Mouse (Mus musculus): Measurements from ENCODE around the gene Angptl1. TPM values are rescaled to one million over a fixed set of nuclear protein-coding genes. Genes with fewer than 3 reads are reported as not detected.

Angptl1 gene
- polyA plus RNA-seq, 1 experiment from 2014 or later: 14.0 TPM

GRCm38 (mm10) chr1:156870616-156871015, 32.3 kb downstream of the Angptl1 start:
- Histone ChIP-seq H3K9me3 (no peaks in the 10 kb centered on the region), H3K4me1 (replicated peaks) (no peaks in the 10 kb centered on the region), H3K27ac (no peak overlapping the region), H3K27me3 (no peaks in the 10 kb centered on the region), H3K9ac (replicated peaks) (no peak overlapping the region), H3K4me3 (replicated peaks) (no peak overlapping the region), H3K4me2 (no peak overlapping the region), H3K36me3 (peaks cover 25% of the 10 kb centered on the region)
- 86% methylated on average over 4 of the region's 4 CpGs for WGBS
- ATAC-seq (ENCODE audit: insufficient number of reproducible peaks, insufficient read depth, low FRiP score, low TSS enrichment, low read depth): no peak

GRCm38 (mm10) chr1:156884782-156885181, 46.4 kb downstream of the Angptl1 start:
- no peaks in the 10 kb centered on the region for H3K9me3 ChIP-seq
- H3K36me3 ChIP-seq: peaks cover 45% of the 10 kb centered on the region
- H3K4me3 ChIP-seq (replicated peaks): no peak overlapping the region
- no peak for ATAC-seq (ENCODE audit: insufficient number of reproducible peaks, insufficient read depth, low FRiP score, low TSS enrichment, low read depth)
- no peaks in the 10 kb centered on the region for H3K4me1 ChIP-seq (replicated peaks)
- H3K9ac ChIP-seq (replicated peaks): no peak overlapping the region
- H3K27ac ChIP-seq: no peak overlapping the region
- H3K4me2 ChIP-seq: no peak overlapping the region
- 83% methylated on average over 2 of the region's 2 CpGs for WGBS
- H3K27me3 ChIP-seq: no peaks in the 10 kb centered on the region

- H3K27ac ChIP-seq: no peak overlapping the region
- no peak overlapping the region for H3K4me2 ChIP-seq
- no peak overlapping the region for H3K9ac ChIP-seq (replicated peaks)
- H3K27me3 ChIP-seq: no peaks in the 10 kb centered on the region
- H3K4me3 ChIP-seq (replicated peaks): no peak overlapping the region
- H3K4me1 ChIP-seq (replicated peaks): no peaks in the 10 kb centered on the region
- 92% methylated on average over 2 of the region's 2 CpGs for WGBS
- no peak for ATAC-seq (ENCODE audit: insufficient number of reproducible peaks, insufficient read depth, low FRiP score, low TSS enrichment, low read depth)
- peaks cover 46% of the 10 kb centered on the region for H3K36me3 ChIP-seq
- H3K9me3 ChIP-seq: no peaks in the 10 kb centered on the region
Observed at GRCm38 (mm10) chr1:156885879-156886278, 47.5 kb downstream of the Angptl1 start.

GRCm38 (mm10) chr1:156888830-156889229, 50.5 kb downstream of the Angptl1 start:
- Histone ChIP-seq H3K4me2 (no peak overlapping the region), H3K4me3 (replicated peaks) (no peak overlapping the region), H3K36me3 (peaks cover 28% of the 10 kb centered on the region), H3K27ac (no peak overlapping the region), H3K4me1 (replicated peaks) (no peaks in the 10 kb centered on the region), H3K9ac (replicated peaks) (no peak overlapping the region), H3K27me3 (no peaks in the 10 kb centered on the region), H3K9me3 (no peaks in the 10 kb centered on the region)
- WGBS: 86% methylated on average over 4 of the region's 4 CpGs
- no peak for ATAC-seq (ENCODE audit: insufficient number of reproducible peaks, insufficient read depth, low FRiP score, low TSS enrichment, low read depth)

- H3K4me2 ChIP-seq: no peak overlapping the region
Observed at GRCm38 (mm10) chr1:156891561-156891960, 53.2 kb downstream of the Angptl1 start.

GRCm38 (mm10) chr1:156901689-156902088, 63.3 kb downstream of the Angptl1 start:
- Histone ChIP-seq H3K4me1 (replicated peaks) (0 out of 2 replicates have a peak, but pooled peaks cover 4% of the 10 kb centered on the region), H3K9ac (replicated peaks) (no peak overlapping the region), H3K4me2 (no peak overlapping the region), H3K27ac (no peak overlapping the region), H3K27me3 (no peaks in the 10 kb centered on the region), H3K36me3 (peaks cover 36% of the 10 kb centered on the region), H3K9me3 (no peaks in the 10 kb centered on the region), H3K4me3 (replicated peaks) (no peak overlapping the region)
- ATAC-seq (ENCODE audit: insufficient number of reproducible peaks, insufficient read depth, low FRiP score, low TSS enrichment, low read depth): no peak
- WGBS: 85% methylated on average over 6 of the region's 6 CpGs

More at GRCm38 (mm10) chr1:156891561-156891960, 53.2 kb downstream of the Angptl1 start:
- Histone ChIP-seq H3K4me3 (replicated peaks) (no peak overlapping the region), H3K9ac (replicated peaks) (no peak overlapping the region), H3K27ac (no peak overlapping the region), H3K27me3 (no peaks in the 10 kb centered on the region), H3K36me3 (peaks cover 21% of the 10 kb centered on the region), H3K9me3 (no peaks in the 10 kb centered on the region), H3K4me1 (replicated peaks) (no peaks in the 10 kb centered on the region)
- 91% methylated on average over 4 of the region's 4 CpGs for WGBS
- no peak for ATAC-seq (ENCODE audit: insufficient number of reproducible peaks, insufficient read depth, low FRiP score, low TSS enrichment, low read depth)

- ATAC-seq (ENCODE audit: insufficient number of reproducible peaks, insufficient read depth, low FRiP score, low TSS enrichment, low read depth): no peak
- WGBS: 91% methylated on average over 3 of the region's 3 CpGs
- H3K27me3 ChIP-seq: no peaks in the 10 kb centered on the region
- H3K9ac ChIP-seq (replicated peaks): no peak overlapping the region
- H3K4me3 ChIP-seq (replicated peaks): no peak overlapping the region
- peaks cover 34% of the 10 kb centered on the region for H3K36me3 ChIP-seq
- no peaks in the 10 kb centered on the region for H3K9me3 ChIP-seq
- H3K4me1 ChIP-seq (replicated peaks): no peaks in the 10 kb centered on the region
- H3K4me2 ChIP-seq: no peak overlapping the region
- H3K27ac ChIP-seq: no peak overlapping the region
Observed at GRCm38 (mm10) chr1:156903899-156904298, 65.5 kb downstream of the Angptl1 start.

GRCm38 (mm10) chr1:156905660-156906059, 67.3 kb downstream of the Angptl1 start:
- Histone ChIP-seq H3K9ac (replicated peaks) (no peak overlapping the region), H3K4me2 (no peak overlapping the region), H3K9me3 (no peaks in the 10 kb centered on the region), H3K36me3 (peaks cover 25% of the 10 kb centered on the region), H3K4me1 (replicated peaks) (no peaks in the 10 kb centered on the region), H3K27ac (no peak overlapping the region), H3K4me3 (replicated peaks) (no peak overlapping the region), H3K27me3 (no peaks in the 10 kb centered on the region)
- 86% methylated on average over 2 of the region's 2 CpGs for WGBS
- ATAC-seq (ENCODE audit: insufficient number of reproducible peaks, insufficient read depth, low FRiP score, low TSS enrichment, low read depth): no peak

GRCm38 (mm10) chr1:156909265-156909664, 70.9 kb downstream of the Angptl1 start:
- ATAC-seq (ENCODE audit: insufficient number of reproducible peaks, insufficient read depth, low FRiP score, low TSS enrichment, low read depth): no peak
- Histone ChIP-seq H3K9me3 (no peaks in the 10 kb centered on the region), H3K27me3 (no peaks in the 10 kb centered on the region), H3K4me3 (replicated peaks) (no peak overlapping the region), H3K27ac (no peak overlapping the region), H3K4me2 (no peak overlapping the region), H3K36me3 (peaks cover 20% of the 10 kb centered on the region), H3K4me1 (replicated peaks) (peaks cover 3% of the 10 kb centered on the region; the same call in 1 of the 2 replicates), H3K9ac (replicated peaks) (no peak overlapping the region)
- 94% methylated on average over 4 of the region's 4 CpGs for WGBS

- no peaks in the 10 kb centered on the region for H3K27me3 ChIP-seq
- peaks cover 3% of the 10 kb centered on the region; the same call in 1 of the 2 replicates for H3K4me1 ChIP-seq (replicated peaks)
- peaks cover 20% of the 10 kb centered on the region for H3K36me3 ChIP-seq
- H3K4me2 ChIP-seq: no peak overlapping the region
- no peaks in the 10 kb centered on the region for H3K9me3 ChIP-seq
- no peak overlapping the region for H3K27ac ChIP-seq
- no peak overlapping the region for H3K9ac ChIP-seq (replicated peaks)
- H3K4me3 ChIP-seq (replicated peaks): no peak overlapping the region
- no peak for ATAC-seq (ENCODE audit: insufficient number of reproducible peaks, insufficient read depth, low FRiP score, low TSS enrichment, low read depth)
Observed at GRCm38 (mm10) chr1:156909866-156910265, 71.5 kb downstream of the Angptl1 start.

All from limb, embryonic 12.5 days (tissue).